Mouse (Mus musculus) urinary bladder, adult 2 months (tissue): ENCODE data around the gene Pacs2. TPM values are rescaled to one million over a fixed set of nuclear protein-coding genes. Genes with fewer than 3 reads are reported as not detected.

Experiments
- DNase-seq: peaks from one replicate; pipeline ENCODE4 v3.0.0; 2022; ENCODE audit warnings: low spot score
- polyA plus RNA-seq: library from polyadenylated mRNA; depleted of rRNA; stranded (reverse); fragments of >200 nt; gene quantifications from 2 replicates; pipeline ENCODE4 v1.2.3, GENCODE M21; 2012

The Pacs2 gene
- polyA plus RNA-seq, 1 experiment: 38.9 TPM

GRCm38 (mm10) chr12:113075486-113075885, 61.2 kb downstream of the Pacs2 start:
- no peak for DNase-seq

GRCm38 (mm10) chr12:113087276-113087675, 73.0 kb downstream of the Pacs2 start:
- no peak for DNase-seq

GRCm38 (mm10) chr12:113088026-113088425, 73.7 kb downstream of the Pacs2 start:
- no peak for DNase-seq

DNA sequence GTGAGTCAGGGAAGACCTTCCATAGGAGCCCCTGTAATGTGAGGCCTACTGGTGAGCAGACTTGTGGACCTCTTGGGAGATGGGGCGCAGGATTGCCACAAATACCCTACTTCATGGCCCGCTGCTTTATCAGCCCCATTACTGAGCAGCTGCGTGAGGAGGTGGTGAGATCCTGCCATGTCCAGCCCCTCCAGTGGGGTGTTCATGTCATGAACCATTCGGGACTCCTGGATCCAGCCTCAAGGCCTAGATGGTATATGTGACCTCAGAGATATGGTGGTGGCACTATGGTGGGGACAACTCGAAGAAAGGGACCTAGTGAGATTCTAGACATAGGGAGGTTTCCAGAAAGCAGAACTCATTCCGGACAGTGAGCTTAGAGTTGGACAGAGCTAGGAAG, 74.8 kb downstream of the Pacs2 start:
- DNase-seq: no peak

DNA sequence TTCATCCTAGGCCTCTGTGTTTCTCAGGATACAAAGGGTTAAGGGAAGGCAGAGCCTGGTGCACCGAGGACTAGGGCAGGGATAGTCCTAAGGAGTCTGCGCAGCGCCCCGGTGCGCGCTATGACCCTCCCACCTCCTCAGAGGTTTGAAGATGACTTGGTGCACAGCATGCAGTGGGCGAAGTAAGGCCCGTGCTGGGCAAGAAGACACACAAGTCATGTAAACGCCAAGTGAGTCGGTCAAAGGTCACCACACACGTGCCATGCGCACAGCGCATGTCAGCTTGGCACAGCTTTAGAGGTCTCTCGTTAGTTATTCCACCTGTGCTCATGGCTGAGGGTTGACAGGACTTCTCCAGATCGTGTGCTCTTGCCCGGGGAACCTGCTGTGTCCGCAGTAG, 75.7 kb downstream of the Pacs2 start:
- DNase-seq: no peak

GRCm38 (mm10) chr12:113097040-113097439, 82.7 kb downstream of the Pacs2 start:
- DNase-seq: no peak

- no peak for DNase-seq
These were observed 83.5 kb downstream of the Pacs2 start, which contains the start of gene Mta1 for GRCm38 (mm10) chr12:113097749-113098281. Mta1 (plus strand) TSS chr12:113098278.

- no peak for DNase-seq
These were observed 84.3 kb downstream of the Pacs2 start for GRCm38 (mm10) chr12:113098530-113099151.

DNA sequence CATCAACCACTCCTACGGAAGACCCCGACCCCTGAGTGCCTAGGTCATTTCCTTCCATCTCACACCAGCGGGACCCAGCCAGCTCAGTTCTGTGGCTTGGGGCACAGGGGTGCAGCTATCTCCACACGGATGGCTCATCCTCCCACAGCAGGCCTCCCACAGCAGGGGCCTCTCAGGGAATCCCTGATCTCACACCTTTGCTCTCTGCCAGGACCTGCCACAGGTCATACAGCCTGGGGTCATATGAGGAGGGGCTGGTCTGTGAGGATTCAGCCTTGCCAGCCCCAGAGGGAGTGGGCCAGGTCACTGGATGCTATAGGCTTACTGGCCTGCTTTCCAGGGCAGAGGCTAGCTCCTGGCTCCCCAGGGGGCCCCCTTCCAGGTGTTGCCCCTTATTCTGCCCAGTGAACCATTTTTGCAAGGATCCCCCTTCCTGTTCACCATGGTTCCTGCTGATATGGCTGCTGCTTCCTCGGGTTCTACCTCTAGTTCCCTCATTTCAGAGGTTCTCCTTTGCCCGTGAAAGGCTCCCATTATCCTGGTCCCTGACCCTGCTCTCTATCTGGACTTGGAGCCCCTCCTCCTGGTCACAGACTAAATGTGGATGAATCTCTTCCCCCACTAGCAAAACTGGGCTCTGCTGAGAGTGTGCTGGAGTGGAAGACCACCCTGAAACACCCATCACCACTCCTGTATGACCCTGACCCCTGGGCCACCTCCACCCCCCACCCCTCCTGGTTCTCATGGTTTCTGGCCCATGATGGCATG, 85.3 kb downstream of the Pacs2 start:
- no peak for DNase-seq

DNA sequence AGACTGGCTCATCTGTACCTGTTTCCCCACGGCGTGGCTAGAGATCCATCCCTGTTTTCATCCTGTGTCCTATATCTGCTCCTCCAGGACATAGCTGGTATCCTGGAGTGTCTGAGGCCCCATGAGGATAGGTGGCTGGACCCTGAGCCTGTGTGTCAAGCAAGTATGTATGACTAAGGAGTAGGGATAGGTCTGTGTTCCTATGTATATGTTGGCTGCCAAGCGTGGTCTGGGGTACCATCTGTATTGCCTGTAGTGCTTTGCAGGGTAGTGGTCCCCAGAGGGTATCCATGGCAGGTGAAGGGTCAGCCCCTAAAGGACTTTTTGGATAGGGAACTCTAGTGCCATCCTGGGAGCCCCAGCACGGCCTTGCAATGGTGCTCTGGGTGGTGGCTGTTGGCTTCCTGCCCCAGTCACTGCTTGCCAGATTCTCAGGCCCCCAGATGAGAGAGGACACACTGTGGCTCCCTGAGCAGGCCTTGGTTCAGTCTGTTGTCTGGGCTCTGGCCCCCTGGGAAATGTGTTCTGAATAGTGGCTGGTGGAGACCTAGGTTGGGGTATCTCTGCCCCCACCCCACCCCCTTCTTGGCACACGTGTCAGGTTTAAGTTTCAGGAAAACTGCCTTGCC, 86.3 kb downstream of the Pacs2 start:
- no peak for DNase-seq

- no peak for DNase-seq
These were observed 87.1 kb downstream of the Pacs2 start for GRCm38 (mm10) chr12:113101251-113101960.

GRCm38 (mm10) chr12:113102461-113102860, 88.2 kb downstream of the Pacs2 start:
- DNase-seq: no peak

- DNase-seq: no peak
These were observed 89.6 kb downstream of the Pacs2 start for GRCm38 (mm10) chr12:113103846-113104451.

GRCm38 (mm10) chr12:113106386-113106785, 92.1 kb downstream of the Pacs2 start:
- DNase-seq: no peak

- no peak for DNase-seq
These were observed 93.3 kb downstream of the Pacs2 start for GRCm38 (mm10) chr12:113107431-113108124.

- no peak for DNase-seq
These were observed 94.4 kb downstream of the Pacs2 start for GRCm38 (mm10) chr12:113108528-113109283.

- no peak for DNase-seq
These were observed 95.5 kb downstream of the Pacs2 start for GRCm38 (mm10) chr12:113109801-113110200.

GRCm38 (mm10) chr12:113114141-113114540, 99.8 kb downstream of the Pacs2 start:
- no peak for DNase-seq

- no peak for DNase-seq
These were observed 100.7 kb downstream of the Pacs2 start for GRCm38 (mm10) chr12:113114856-113115538.
